Mouse (Mus musculus) intestine, postnatal 0 days (tissue): ENCODE measurements around the gene Pms2. TPM values are rescaled to one million over a fixed set of nuclear protein-coding genes. Genes with fewer than 3 reads are reported as not detected.

Experiments used
- ATAC-seq: fragments of 200-750 bp; cut with Nextera tagmentation; 2 replicates; pipeline ENCODE4 v1.8.0; 2017; ENCODE audit warnings: mild to moderate bottlenecking, moderate TSS enrichment, moderate library complexity
- H3K27ac ChIP-seq: fragments of 300-500 bp; sonication (generic); 2 replicates; pipeline ENCODE4 v1.5.1; 2014; ENCODE audit warnings: mild to moderate bottlenecking, low read depth, low read length, moderate library complexity
- H3K27me3 ChIP-seq: fragments of 300-500 bp; sonication (generic); replicated peaks from 2 replicates; pipeline ENCODE4 v1.6.1; 2014; ENCODE audit warnings: low read length, mixed read lengths; ENCODE audit not compliant: control insufficient read depth, insufficient read depth
- H3K36me3 ChIP-seq: fragments of 300-500 bp; sonication (generic); 2 replicates; pipeline ENCODE4 v1.6.1; 2014; ENCODE audit warnings: mild to moderate bottlenecking, moderate library complexity; ENCODE audit not compliant: control insufficient read depth, insufficient read depth
- H3K4me1 ChIP-seq: fragments of 300-500 bp; sonication (generic); replicated peaks from 2 replicates; pipeline ENCODE4 v1.6.1; 2014; ENCODE audit warnings: antibody characterized with exemption, low read length, mixed read lengths; ENCODE audit not compliant: control insufficient read depth, insufficient read depth
- H3K4me2 ChIP-seq: fragments of 300-500 bp; sonication (generic); replicated peaks from 2 replicates; pipeline ENCODE4 v1.6.1; 2014; ENCODE audit warnings: low read depth, mild to moderate bottlenecking, moderate library complexity
- H3K4me3 ChIP-seq: fragments of 300-500 bp; sonication (generic); 2 replicates; pipeline ENCODE4 v1.5.1; 2014; ENCODE audit warnings: low read depth, low read length
- H3K9ac ChIP-seq: fragments of 300-500 bp; sonication (generic); 2 replicates; pipeline ENCODE4 v1.6.1; 2014; ENCODE audit warnings: mild to moderate bottlenecking, low read depth, low read length
- H3K9me3 ChIP-seq: fragments of 300-500 bp; sonication (generic); 2 replicates; pipeline ENCODE4 v1.6.1; 2016; ENCODE audit warnings: mixed run types; ENCODE audit not compliant: control insufficient read depth
- CTCF ChIP-seq: sonication (generic); IDR thresholded peaks from 2 replicates; pipeline ENCODE4 v1.5.1; 2016; ENCODE audit warnings: low read depth, mild to moderate bottlenecking, control low read depth, antibody characterized with exemption, moderate library complexity
- WGBS: fragments of 180-500 bp; shearing (Covaris S2); extraction: QIAGEN DNeasy Blood & Tissue Kit; methylation state at CpG from one replicate; pipeline ENCODE4 v1.1.7; 2014; 5-methylcytosine and 5-hydroxymethylcytosine counted together
- polyA plus RNA-seq: library from polyadenylated mRNA; unstranded; fragments of >200 nt; fragmentation: Nextera tagmentation; extraction: Ambion mirVana; gene quantifications from 2 replicates; pipeline ENCODE4 v1.2.1, GENCODE M21; 2015

Pms2 gene
- polyA plus RNA-seq, 1 experiment from 2014 or later: 6.4 TPM

DNA sequence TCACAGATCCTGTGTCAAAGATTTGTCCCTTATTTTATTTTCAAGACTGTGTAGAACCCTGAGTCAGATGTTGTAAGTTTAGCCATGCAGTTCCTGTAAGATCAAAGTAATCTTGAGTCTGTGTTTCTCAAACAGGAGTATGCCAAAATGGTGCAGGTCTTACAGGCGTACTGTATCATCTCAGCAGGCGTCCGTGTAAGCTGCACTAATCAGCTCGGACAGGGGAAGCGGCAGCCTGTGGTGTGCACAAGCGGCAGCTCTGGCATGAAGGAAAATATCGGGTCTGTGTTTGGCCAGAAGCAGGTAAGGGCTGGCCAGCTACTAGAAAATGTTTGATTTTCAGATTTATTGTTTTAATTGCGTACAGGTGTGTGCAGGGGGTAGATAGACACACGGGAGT, 6.5 kb downstream of the Pms2 start:
- Histone ChIP-seq H3K9me3 (no peaks in the 10 kb centered on the region), H3K4me2 (no peak overlapping the region), H3K4me1 (no peaks in the 10 kb centered on the region), H3K27ac (no peak overlapping the region), H3K4me3 (no peak overlapping the region), H3K36me3 (peaks cover 14% of the 10 kb centered on the region), H3K9ac (no peak overlapping the region), H3K27me3 (no peaks in the 10 kb centered on the region)
- 88% methylated on average over 9 of the region's 9 CpGs for WGBS
- no peak for TF ChIP-seq CTCF
- no peak for ATAC-seq

GRCm38 (mm10) chr5:143917418-143917817, 7.7 kb downstream of the Pms2 start:
- ATAC-seq: peak; percentile 57; the same call in 1 of the 2 replicates
- Histone ChIP-seq H3K27ac (0 out of 2 replicates have a peak overlapping the region, but pooled peaks have one; percentile 0), H3K9ac (no peak overlapping the region), H3K9me3 (no peaks in the 10 kb centered on the region), H3K4me1 (no peaks in the 10 kb centered on the region), H3K4me2 (no peak overlapping the region), H3K27me3 (no peaks in the 10 kb centered on the region), H3K4me3 (no peak overlapping the region), H3K36me3 (peaks cover 18% of the 10 kb centered on the region)
- TF ChIP-seq CTCF: peak; percentile 85
- 40% methylated on average over 5 of the region's 5 CpGs for WGBS

- Histone ChIP-seq H3K4me2 (no peak overlapping the region), H3K9me3 (no peaks in the 10 kb centered on the region), H3K27me3 (no peaks in the 10 kb centered on the region), H3K36me3 (peaks cover 24% of the 10 kb centered on the region), H3K27ac (0 out of 2 replicates have a peak overlapping the region, but pooled peaks have one; percentile 0), H3K4me1 (no peaks in the 10 kb centered on the region), H3K9ac (no peak overlapping the region), H3K4me3 (no peak overlapping the region)
- 67% methylated on average over 3 of the region's 3 CpGs for WGBS
- no peak for TF ChIP-seq CTCF
- ATAC-seq: 0 out of 2 replicates have a peak, but pooled peaks have one; percentile 16
Measured at GRCm38 (mm10) chr5:143918120-143918519, 8.4 kb downstream of the Pms2 start.

GRCm38 (mm10) chr5:143924781-143925452, 15.2 kb downstream of the Pms2 start:
- H3K9ac ChIP-seq: no peak overlapping the region
- no peak overlapping the region for H3K4me2 ChIP-seq
- no peaks in the 10 kb centered on the region for H3K27me3 ChIP-seq
- TF ChIP-seq CTCF: no peak
- no peaks in the 10 kb centered on the region for H3K9me3 ChIP-seq
- peaks cover 41% of the 10 kb centered on the region for H3K36me3 ChIP-seq
- no peak overlapping the region for H3K4me3 ChIP-seq
- 68% methylated on average over 6 of the region's 6 CpGs for WGBS
- ATAC-seq: no peak
- H3K27ac ChIP-seq: peak overlapping the region; percentile 54
- H3K4me1 ChIP-seq: no peaks in the 10 kb centered on the region

DNA sequence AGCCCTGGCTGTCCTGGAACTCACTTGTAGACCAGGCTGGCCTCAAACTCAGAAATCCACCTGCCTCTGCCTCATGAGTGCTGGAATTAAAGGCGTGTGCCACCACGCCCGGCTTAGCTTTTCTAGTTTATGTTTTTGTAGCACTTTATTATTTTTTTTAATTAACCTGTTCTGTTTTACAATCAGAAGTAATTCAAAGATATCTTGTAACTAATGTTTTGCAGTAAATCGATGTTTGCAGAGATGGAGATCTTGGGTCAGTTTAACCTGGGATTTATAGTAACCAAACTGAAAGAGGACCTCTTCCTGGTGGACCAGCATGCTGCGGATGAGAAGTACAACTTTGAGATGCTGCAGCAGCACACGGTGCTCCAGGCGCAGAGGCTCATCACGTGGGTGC, 18.1 kb downstream of the Pms2 start, which contains the start of gene Gm42421:
TSS of gene Gm42421 (plus strand) at position 301 of the 400 bp plus-strand sequence.
- Histone ChIP-seq H3K9me3 (no peaks in the 10 kb centered on the region), H3K27ac (no peak within 1 kb of the TSS), H3K36me3 (peaks cover 42% of the 10 kb centered on the region), H3K4me1 (no peaks in the 10 kb centered on the region), H3K4me2 (no peak within 1 kb of the TSS), H3K27me3 (no peaks in the 10 kb centered on the region), H3K9ac (no peak within 1 kb of the TSS), H3K4me3 (no peak within 1 kb of the TSS)
- no peak for TF ChIP-seq CTCF
- no peak for ATAC-seq
- 93% methylated on average over 8 of the region's 8 CpGs for WGBS

GRCm38 (mm10) chr5:143929291-143929690, 19.5 kb downstream of the Pms2 start:
- Histone ChIP-seq H3K4me2 (no peak overlapping the region), H3K9me3 (no peaks in the 10 kb centered on the region), H3K4me3 (no peak overlapping the region), H3K36me3 (peaks cover 41% of the 10 kb centered on the region), H3K4me1 (no peaks in the 10 kb centered on the region), H3K27ac (peak overlapping the region; percentile 41; the same call in 1 of the 2 replicates), H3K9ac (no peak overlapping the region), H3K27me3 (no peaks in the 10 kb centered on the region)
- TF ChIP-seq CTCF: no peak
- ATAC-seq: no peak
- 65% methylated on average over 4 of the region's 4 CpGs for WGBS
